Mouse (Mus musculus): ENCODE measurements around the gene Etfrf1. TPM values are rescaled to one million over a fixed set of nuclear protein-coding genes. Genes with fewer than 3 reads are reported as not detected.

Gene Etfrf1
- total RNA-seq, 1 experiment = 12.9 TPM

- in situ Hi-C loops (cut with MboI; ENCODE audit: low sequenced_read_pairs in 2 of 2, unreplicated experiment in 2 of 2) = no loop called here
- TF ChIP-seq ZC3H11A (IDR thresholded peaks at IDR 0.05; ENCODE audit: borderline replicate concordance, low read depth, low read length) (no peak), HCFC1 (IDR thresholded peaks at IDR 0.05; ENCODE audit: borderline replicate concordance, insufficient read depth, low read length) (no peak), ZNF384 (IDR thresholded peaks at IDR 0.05; ENCODE audit: low read depth, low read length) (no peak), CHD2 (IDR thresholded peaks at IDR 0.05; ENCODE audit: low read depth, low read length) (no peak), MAFK (IDR thresholded peaks at IDR 0.05; ENCODE audit: insufficient read depth, low read depth, low read length) (no peak)
- H3K36me3 ChIP-seq (ENCODE audit: control insufficient read depth, insufficient read depth, low read length, poor library complexity, severe bottlenecking) = no peaks in the 10 kb centered on the region
- no peak overlapping the region; the same call in 1 of the 2 replicates for H3K27ac ChIP-seq (ENCODE audit: insufficient read depth, low read depth, low read length, poor library complexity, severe bottlenecking)
- no peak overlapping the region for H3K4me3 ChIP-seq (ENCODE audit: insufficient read depth in 1 of 2, low read depth in 1 of 2, low read length in 2 of 2, poor library complexity in 1 of 2, severe bottlenecking in 1 of 2)
- DNase-seq (ENCODE audit: low read depth, low spot score) = no peak
- H3K4me1 ChIP-seq (ENCODE audit: control insufficient read depth in 2 of 2, insufficient read depth in 2 of 2, low read length in 2 of 2, poor library complexity in 1 of 2) = peaks cover 5 to 9% of the 10 kb centered on the region in 2 experiments; a peak in 2 of 4 replicates
- no peaks in the 10 kb centered on the region for H3K9me3 ChIP-seq (ENCODE audit: control insufficient read depth, insufficient read depth, low read depth, low read length)
- no peak overlapping the region for H3K9ac ChIP-seq (ENCODE audit: insufficient read depth, low read depth, low read length, poor library complexity, severe bottlenecking)
Observed at GRCm38 (mm10) chr6:145262314-145262713, 51.4 kb downstream of the Etfrf1 start.

Other genes starting within 250 kb of the Etfrf1 start
- 121 and 180 TPM in 2 replicates for gene Bcat1, start 134.9 kb upstream of the Etfrf1 start, total RNA-seq (2012; rRNA removed)
- gene Lrmp, start 95.5 kb upstream of the Etfrf1 start, total RNA-seq (2012; rRNA removed) = 8.6 and 10.4 TPM in 2 replicates
- gene Casc1, start 129 bp upstream of the Etfrf1 start, total RNA-seq (2012; rRNA removed) = 0.80 and 0.85 TPM in 2 replicates
- gene Kras, start 39.1 kb downstream of the Etfrf1 start, total RNA-seq (2012; rRNA removed) = 29.3 and 32.0 TPM in 2 replicates